Mouse (Mus musculus) ES-E14 (cell line): ENCODE data around the gene Pla2g6. TPM values are rescaled to one million over a fixed set of nuclear protein-coding genes. Genes with fewer than 3 reads are reported as not detected.

Experiments used
- DNase-seq: peaks from one replicate; pipeline ENCODE4 v3.0.0-alpha.2; 2013; ENCODE audit warnings: low read depth, low spot score
- H3K27ac ChIP-seq: 2 replicates; pipeline ENCODE4 v1.5.1; 2012; ENCODE audit warnings: low read depth, mild to moderate bottlenecking, low read length, moderate library complexity, mixed read lengths; ENCODE audit not compliant: poor library complexity, insufficient read depth, severe bottlenecking
- H3K36me3 ChIP-seq: 2 replicates; pipeline ENCODE4 v1.6.1; 2012; ENCODE audit warnings: mild to moderate bottlenecking, low read length, moderate library complexity, mixed read lengths; ENCODE audit not compliant: control insufficient read depth, poor library complexity, insufficient read depth, severe bottlenecking
- H3K4me1 ChIP-seq, 2 experiments: fragments of 150-350 bp in 1 of 2; sonication (generic) in 1 of 2; 2 replicates each; pipeline ENCODE4 v1.6.1; 2012; ENCODE audit warnings: low read length in 2 of 2, mild to moderate bottlenecking in 1 of 2, mixed read lengths in 1 of 2; ENCODE audit not compliant: control insufficient read depth in 2 of 2, insufficient read depth in 2 of 2, poor library complexity in 1 of 2
- H3K4me3 ChIP-seq, 2 experiments: fragments of 150-350 bp in 1 of 2; sonication (generic) in 1 of 2; 2 replicates each; pipeline ENCODE4 v1.5.1; 2012; ENCODE audit warnings: low read length in 2 of 2, low read depth in 1 of 2, mild to moderate bottlenecking in 1 of 2, mixed read lengths in 1 of 2; ENCODE audit not compliant: insufficient read depth in 1 of 2, poor library complexity in 1 of 2, severe bottlenecking in 1 of 2
- H3K9ac ChIP-seq: 2 replicates; pipeline ENCODE4 v1.6.1; 2012; ENCODE audit warnings: low read depth, mild to moderate bottlenecking, low read length, mixed read lengths; ENCODE audit not compliant: poor library complexity, insufficient read depth, severe bottlenecking
- H3K9me3 ChIP-seq: fragments of 150-350 bp; sonication (generic); 2 replicates; pipeline ENCODE4 v1.6.1; 2012; ENCODE audit warnings: low read depth, mild to moderate bottlenecking, low read length; ENCODE audit not compliant: control insufficient read depth, insufficient read depth
- CHD2 ChIP-seq: IDR thresholded peaks from 2 replicates; pipeline ENCODE4 v1.6.1; 2014; ENCODE audit warnings: mild to moderate bottlenecking, low read depth, low read length, inconsistent platforms
- HCFC1 ChIP-seq: IDR thresholded peaks from 2 replicates; pipeline ENCODE4 v1.6.1; 2012; ENCODE audit warnings: low read length, inconsistent platforms, borderline replicate concordance; ENCODE audit not compliant: insufficient read depth
- MAFK ChIP-seq: IDR thresholded peaks from 2 replicates; pipeline ENCODE4 v1.6.1; 2014; ENCODE audit warnings: mild to moderate bottlenecking, low read depth, low read length, inconsistent platforms; ENCODE audit not compliant: insufficient read depth
- ZC3H11A ChIP-seq: IDR thresholded peaks from 2 replicates; pipeline ENCODE4 v1.6.1; 2012; ENCODE audit warnings: low read depth, mild to moderate bottlenecking, inconsistent platforms, low read length, borderline replicate concordance
- ZNF384 ChIP-seq: IDR thresholded peaks from 2 replicates; pipeline ENCODE4 v1.6.1; 2012; ENCODE audit warnings: low read depth, low read length, inconsistent platforms
- in situ Hi-C, 2 experiments: fragments of 600-800 bp; cut with MboI; formaldehyde crosslinking; loops; one replicate each; pipeline ENCODE4 v1.15.1; 2025; ENCODE audit warnings: low sequenced_read_pairs in 2 of 2, inconsistent platforms in 1 of 2; ENCODE audit not compliant: unreplicated experiment in 2 of 2
- total RNA-seq: library from RNA; depleted of rRNA; stranded (reverse); fragments of 300-350 nt; gene quantifications from 2 replicates; pipeline ENCODE4 v1.2.3, GENCODE M21; 2012

Gene Pla2g6
- total RNA-seq, 1 experiment: 59.2 TPM

GRCm38 (mm10) chr15:79369452-79370280 is 41.5 kb upstream of the Pla2g6 start:
- Histone ChIP-seq H3K9me3 (no peaks in the 10 kb centered on the region), H3K9ac (no peak overlapping the region), H3K36me3 (peaks cover 64% of the 10 kb centered on the region), H3K4me1 (peaks cover 0 to 14% of the 10 kb centered on the region in 2 experiments; a peak in 1 of 4 replicates), H3K4me3 (no peak overlapping the region), H3K27ac (no peak overlapping the region)
- TF ChIP-seq ZNF384 (no peak), ZC3H11A (no peak), MAFK (no peak), CHD2 (no peak), HCFC1 (no peak)
- in situ Hi-C loops: no loop called here
- no peak for DNase-seq

GRCm38 (mm10) chr15:79368861-79369440 is 40.8 kb upstream of the Pla2g6 start:
- H3K4me1 ChIP-seq: peaks cover 0 to 16% of the 10 kb centered on the region in 2 experiments; a peak in 2 of 4 replicates
- no peak overlapping the region for H3K27ac ChIP-seq
- in situ Hi-C loops: no loop called here
- H3K36me3 ChIP-seq: peaks cover 66% of the 10 kb centered on the region
- H3K4me3 ChIP-seq: no peak overlapping the region
- H3K9me3 ChIP-seq: no peaks in the 10 kb centered on the region
- no peak for TF ChIP-seq ZC3H11A
- no peak for TF ChIP-seq HCFC1
- TF ChIP-seq ZNF384: no peak
- no peak for TF ChIP-seq CHD2
- no peak for TF ChIP-seq MAFK
- DNase-seq: no peak
- H3K9ac ChIP-seq: no peak overlapping the region

- Histone ChIP-seq H3K9me3 (no peaks in the 10 kb centered on the region), H3K27ac (no peak overlapping the region; the same call in 1 of the 2 replicates), H3K36me3 (peaks cover 68% of the 10 kb centered on the region), H3K4me1 (peaks cover 0 to 16% of the 10 kb centered on the region in 2 experiments; a peak in 2 of 4 replicates), H3K9ac (no peak overlapping the region), H3K4me3 (no peak overlapping the region)
- in situ Hi-C loops: no loop called here
- TF ChIP-seq MAFK (no peak), CHD2 (no peak), ZNF384 (no peak), HCFC1 (no peak), ZC3H11A (no peak)
- no peak for DNase-seq
These were observed 40.2 kb upstream of the Pla2g6 start for GRCm38 (mm10) chr15:79368313-79368811.

- Histone ChIP-seq H3K4me1 (peaks cover 0 to 19% of the 10 kb centered on the region in 2 experiments; a peak in 2 of 4 replicates), H3K36me3 (peaks cover 66% of the 10 kb centered on the region), H3K9ac (no peak overlapping the region), H3K27ac (no peak overlapping the region), H3K9me3 (no peaks in the 10 kb centered on the region), H3K4me3 (no peak overlapping the region)
- in situ Hi-C loops: no loop called here
- TF ChIP-seq ZC3H11A (no peak), CHD2 (no peak), MAFK (no peak), HCFC1 (no peak), ZNF384 (no peak)
- DNase-seq: no peak
These were observed 38.2 kb upstream of the Pla2g6 start for GRCm38 (mm10) chr15:79366402-79366801.
